Mouse (Mus musculus): ENCODE measurements around the gene E130114P18Rik. TPM values are rescaled to one million over a fixed set of nuclear protein-coding genes. Genes with fewer than 3 reads are reported as not detected.

E130114P18Rik gene
- total RNA-seq (2023), result not detected

GRCm38 (mm10) chr4:97777706-97778176 lies at the start of gene E130114P18Rik:
Gene E130114P18Rik, minus strand, starts transcription at chr4:97778078.

GRCm38 (mm10) chr4:97772641-97773040 lies 5.2 kb downstream of the E130114P18Rik start, which contains the start of gene Nfia:
Gene Nfia, plus strand, starts transcription at chr4:97772734.

Other genes starting within 250 kb of the E130114P18Rik start
- gene Nfia, start 5.3 kb downstream of the E130114P18Rik start, total RNA-seq (2023), result 9.4 TPM

Measured in CD4-positive naive resting alpha-beta T cell, adult 76 days (primary cell).